Mouse (Mus musculus): Measurements from ENCODE around the gene BC049762. TPM values are rescaled to one million over a fixed set of nuclear protein-coding genes. Genes with fewer than 3 reads are reported as not detected.

BC049762 gene
- polyA plus RNA-seq (2016; fragmentation: Nextera tagmentation; extraction: Ambion mirVana): 0.49 and 1.3 TPM in 2 replicates

GRCm38 (mm10) chr11:51262342-51263285, at the start of gene BC049762:
TSS of gene BC049762 (minus strand) at chr11:51263046.
- H3K4me3 ChIP-seq: peak within 1 kb of the TSS; percentile 80
- H3K36me3 ChIP-seq (replicated peaks): peaks cover 13% of the 10 kb centered on the region
- no peaks in the 10 kb centered on the region for H3K9me3 ChIP-seq
- H3K27me3 ChIP-seq (ENCODE audit: poor library complexity, severe bottlenecking): no peaks in the 10 kb centered on the region
- peak; percentile 98 for DNase-seq (ENCODE audit: extremely low spot score, low spot score)
- WGBS: 10% methylated on average over 57 of the region's 57 CpGs
- peaks cover 33% of the 10 kb centered on the region for H3K4me1 ChIP-seq
- H3K27ac ChIP-seq: peak within 1 kb of the TSS; percentile 99

GRCm38 (mm10) chr11:51311846-51312245, 49.0 kb upstream of the BC049762 start:
- H3K4me1 ChIP-seq: 0 out of 2 replicates have a peak, but pooled peaks cover 5% of the 10 kb centered on the region
- H3K9me3 ChIP-seq: no peaks in the 10 kb centered on the region
- no peak overlapping the region for H3K27ac ChIP-seq
- H3K36me3 ChIP-seq (replicated peaks): no peaks in the 10 kb centered on the region
- 87% methylated on average over 8 of the region's 8 CpGs for WGBS
- DNase-seq (ENCODE audit: extremely low spot score, low spot score): no peak
- no peaks in the 10 kb centered on the region for H3K27me3 ChIP-seq (ENCODE audit: poor library complexity, severe bottlenecking)
- no peak overlapping the region for H3K4me3 ChIP-seq

GRCm38 (mm10) chr11:51308306-51308705, 45.5 kb upstream of the BC049762 start:
- 69% methylated on average over 5 of the region's 5 CpGs for WGBS
- Histone ChIP-seq H3K36me3 (replicated peaks) (no peaks in the 10 kb centered on the region), H3K27ac (no peak overlapping the region), H3K4me1 (peaks cover 13% of the 10 kb centered on the region; the same call in 1 of the 2 replicates), H3K4me3 (no peak overlapping the region), H3K9me3 (no peaks in the 10 kb centered on the region), H3K27me3 (ENCODE audit: poor library complexity, severe bottlenecking) (no peaks in the 10 kb centered on the region)
- no peak for DNase-seq (ENCODE audit: extremely low spot score, low spot score)

- no peaks in the 10 kb centered on the region for H3K36me3 ChIP-seq (replicated peaks)
- no peaks in the 10 kb centered on the region for H3K27me3 ChIP-seq (ENCODE audit: poor library complexity, severe bottlenecking)
- 72% methylated on average over 12 of the region's 12 CpGs for WGBS
- no peaks in the 10 kb centered on the region for H3K9me3 ChIP-seq
- H3K4me1 ChIP-seq: peaks cover 16% of the 10 kb centered on the region; the same call in 1 of the 2 replicates
- DNase-seq (ENCODE audit: extremely low spot score, low spot score): no peak
- no peak overlapping the region for H3K4me3 ChIP-seq
- no peak overlapping the region for H3K27ac ChIP-seq
Measured at GRCm38 (mm10) chr11:51303981-51304553, 41.2 kb upstream of the BC049762 start.

- 91% methylated on average over 5 of the region's 5 CpGs for WGBS
- no peaks in the 10 kb centered on the region for H3K27me3 ChIP-seq (ENCODE audit: poor library complexity, severe bottlenecking)
- DNase-seq (ENCODE audit: extremely low spot score, low spot score): no peak
Measured at GRCm38 (mm10) chr11:51302396-51302795, 39.5 kb upstream of the BC049762 start.

GRCm38 (mm10) chr11:51298691-51299090, 35.8 kb upstream of the BC049762 start:
- Histone ChIP-seq H3K27ac (no peak overlapping the region), H3K4me1 (peaks cover 5% of the 10 kb centered on the region; the same call in 1 of the 2 replicates), H3K27me3 (ENCODE audit: poor library complexity, severe bottlenecking) (no peaks in the 10 kb centered on the region), H3K36me3 (replicated peaks) (no peaks in the 10 kb centered on the region), H3K9me3 (peaks cover 7% of the 10 kb centered on the region; the same call in 1 of the 2 replicates), H3K4me3 (no peak overlapping the region)
- 89% methylated on average over 4 of the region's 4 CpGs for WGBS
- no peak for DNase-seq (ENCODE audit: extremely low spot score, low spot score)

More at GRCm38 (mm10) chr11:51302396-51302795, 39.5 kb upstream of the BC049762 start:
- no peaks in the 10 kb centered on the region for H3K36me3 ChIP-seq (replicated peaks)
- H3K27ac ChIP-seq: no peak overlapping the region
- H3K4me1 ChIP-seq: peaks cover 16% of the 10 kb centered on the region; the same call in 1 of the 2 replicates
- no peak overlapping the region for H3K4me3 ChIP-seq
- no peaks in the 10 kb centered on the region for H3K9me3 ChIP-seq

GRCm38 (mm10) chr11:51295742-51296141, 32.9 kb upstream of the BC049762 start:
- no peak overlapping the region for H3K27ac ChIP-seq
- WGBS: 85% methylated on average over 3 of the region's 3 CpGs
- DNase-seq (ENCODE audit: extremely low spot score, low spot score): no peak
- no peak overlapping the region for H3K4me3 ChIP-seq
- peaks cover 7% of the 10 kb centered on the region; the same call in 1 of the 2 replicates for H3K9me3 ChIP-seq
- H3K27me3 ChIP-seq (ENCODE audit: poor library complexity, severe bottlenecking): peaks cover 12% of the 10 kb centered on the region
- H3K36me3 ChIP-seq (replicated peaks): no peaks in the 10 kb centered on the region
- H3K4me1 ChIP-seq: peaks cover 4% of the 10 kb centered on the region

- DNase-seq (ENCODE audit: extremely low spot score, low spot score): no peak
- 88% methylated on average over 2 of the region's 2 CpGs for WGBS
- Histone ChIP-seq H3K4me1 (peaks cover 16% of the 10 kb centered on the region), H3K27me3 (ENCODE audit: poor library complexity, severe bottlenecking) (peaks cover 18% of the 10 kb centered on the region), H3K9me3 (peaks cover 7% of the 10 kb centered on the region; the same call in 1 of the 2 replicates), H3K36me3 (replicated peaks) (no peaks in the 10 kb centered on the region), H3K27ac (no peak overlapping the region), H3K4me3 (no peak overlapping the region)
Measured at GRCm38 (mm10) chr11:51293956-51294530, 31.2 kb upstream of the BC049762 start.

- Histone ChIP-seq H3K27me3 (ENCODE audit: poor library complexity, severe bottlenecking) (peaks cover 18% of the 10 kb centered on the region), H3K4me3 (peak overlapping the region; percentile 67), H3K36me3 (replicated peaks) (no peaks in the 10 kb centered on the region), H3K9me3 (peaks cover 1% of the 10 kb centered on the region; the same call in 1 of the 2 replicates), H3K27ac (peak overlapping the region; percentile 81), H3K4me1 (peaks cover 17% of the 10 kb centered on the region)
- 1% methylated on average over 74 of the region's 74 CpGs for WGBS
- DNase-seq (ENCODE audit: extremely low spot score, low spot score): peak; percentile 63
Measured at GRCm38 (mm10) chr11:51290066-51290955, 27.5 kb upstream of the BC049762 start.

- Histone ChIP-seq H3K4me1 (peaks cover 17% of the 10 kb centered on the region), H3K36me3 (replicated peaks) (peaks cover 3% of the 10 kb centered on the region; the same call in 1 of the 2 replicates), H3K9me3 (no peaks in the 10 kb centered on the region), H3K27ac (peak within 1 kb of the TSS; percentile 81), H3K27me3 (ENCODE audit: poor library complexity, severe bottlenecking) (peaks cover 18% of the 10 kb centered on the region), H3K4me3 (peak within 1 kb of the TSS; percentile 67)
- DNase-seq (ENCODE audit: extremely low spot score, low spot score): peak; percentile 82
- WGBS: under 1% methylated on average over 38 of the region's 38 CpGs
Measured at GRCm38 (mm10) chr11:51289564-51290041, 26.8 kb upstream of the BC049762 start, which contains the start of gene Col23a1. TSS of gene Col23a1 (plus strand) at chr11:51289920.

GRCm38 (mm10) chr11:51274418-51274817, 11.6 kb upstream of the BC049762 start:
- DNase-seq (ENCODE audit: extremely low spot score, low spot score): no peak
- Histone ChIP-seq H3K27ac (no peak overlapping the region), H3K36me3 (replicated peaks) (peaks cover 95% of the 10 kb centered on the region), H3K4me1 (no peaks in the 10 kb centered on the region), H3K27me3 (ENCODE audit: poor library complexity, severe bottlenecking) (no peaks in the 10 kb centered on the region), H3K4me3 (no peak overlapping the region), H3K9me3 (no peaks in the 10 kb centered on the region)
- 92% methylated on average over 1 of the region's 1 CpGs for WGBS

Measured in forebrain, embryonic 10.5 days (tissue).